Mouse (Mus musculus) lung, postnatal 0 days (tissue): ENCODE measurements around the gene St6galnac3.

Experiments used
- CTCF ChIP-seq: IDR thresholded peaks from 2 replicates; pipeline ENCODE4 v1.5.1; 2016; ENCODE audit warnings: antibody characterized with exemption, mild to moderate bottlenecking
- EP300 ChIP-seq: IDR thresholded peaks from 2 replicates; pipeline ENCODE4 v1.6.1; 2016; ENCODE audit warnings: antibody characterized with exemption, mild to moderate bottlenecking, control low read depth

GRCm38 (mm10) chr3:153501333-153501877 is 223.6 kb downstream of the St6galnac3 start:
- TF ChIP-seq CTCF (peak; percentile 88), EP300 (no peak)
